Mouse (Mus musculus) CH12.LX (cell line): ENCODE results near the gene Fermt3.

Experiments
- EP300 ChIP-seq: IDR thresholded peaks from 2 replicates; pipeline ENCODE4 v1.6.1; 2011; ENCODE audit warnings: low read length, improper control_type of control experiment
- KAT2A ChIP-seq: IDR thresholded peaks from 2 replicates; pipeline ENCODE4 v1.6.1; 2012; ENCODE audit warnings: low read length, improper control_type of control experiment, inconsistent platforms; ENCODE audit not compliant: insufficient replicate concordance
- POLR2A ChIP-seq: IDR thresholded peaks from 2 replicates; pipeline ENCODE4 v1.6.1; 2011; ENCODE audit warnings: low read depth, mild to moderate bottlenecking, improper control_type of control experiment, low read length
- RCOR1 ChIP-seq: conservative IDR thresholded peaks from 2 replicates; pipeline ENCODE4 v1.6.1; 2012; ENCODE audit warnings: low read depth, mild to moderate bottlenecking, inconsistent platforms, low read length, improper control_type of control experiment

DNA sequence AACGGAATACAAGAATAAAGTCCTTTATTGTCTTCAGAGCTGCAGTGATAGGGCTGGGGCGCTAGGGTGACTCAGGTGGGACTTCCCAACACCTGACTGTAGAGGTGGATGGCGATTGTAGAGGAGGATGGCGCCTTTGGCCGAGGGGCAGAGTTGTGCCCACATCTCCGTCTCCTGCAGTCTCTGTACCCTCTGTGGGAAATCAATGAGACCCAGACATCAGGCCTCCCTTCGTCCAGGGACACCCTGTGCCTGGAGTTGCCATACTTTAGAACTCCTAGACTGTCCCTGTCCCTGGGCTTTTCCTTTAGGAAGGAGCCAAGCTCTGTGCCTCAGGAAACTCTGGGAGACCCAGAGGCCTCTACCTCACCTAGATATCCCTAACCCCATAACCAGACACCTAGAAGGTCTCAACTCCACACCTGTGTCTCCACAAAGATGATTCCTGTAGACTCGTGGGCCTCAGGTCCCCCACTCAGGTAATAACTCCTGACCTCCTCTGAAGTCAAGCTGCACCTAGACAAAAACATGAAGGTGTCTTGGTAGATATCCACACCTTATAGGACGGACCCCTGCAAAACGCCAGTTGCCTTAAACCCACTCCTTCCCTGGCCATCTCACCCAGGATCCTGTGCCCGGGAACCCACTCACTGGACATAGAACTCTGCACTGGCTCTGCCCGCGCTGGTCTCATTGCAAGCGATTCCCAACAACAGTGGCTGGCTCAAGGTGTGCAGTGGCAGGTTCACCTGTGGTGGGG, 26.1 kb downstream of the Fermt3 start:
- TF ChIP-seq EP300 (no peak), RCOR1 (no peak), POLR2A (no peak), KAT2A (no peak)
